Mouse (Mus musculus): ENCODE measurements around the gene Gm11554.
"Not testable (repeated sequence)": the region's sequence is repeated elsewhere in the genome, so short reads cannot be mapped to it uniquely, and the experiment has no call there.

Gene Gm11554

DNA sequence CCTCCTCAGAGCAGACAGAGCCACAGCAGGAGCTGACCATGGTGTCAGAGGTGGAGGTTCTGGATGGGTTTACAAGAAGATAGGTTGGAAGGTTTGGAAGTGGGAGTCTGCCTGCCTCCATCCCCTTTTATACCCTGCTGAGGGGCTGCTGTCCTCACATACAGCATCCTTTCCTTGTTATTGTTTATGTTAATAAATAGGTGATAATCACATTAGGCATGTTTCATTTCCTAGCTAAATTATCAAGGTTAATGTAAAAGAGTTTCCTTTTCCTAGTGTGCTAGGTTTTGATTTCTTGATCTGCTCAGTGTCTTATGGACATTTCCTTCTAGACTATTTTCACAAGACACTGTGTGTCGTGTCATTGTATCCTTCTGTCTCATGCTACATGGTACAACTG lies at the start of gene Gm11554:
Gene Gm11554, minus strand, starts transcription at position 101 of the 400 bp plus-strand sequence.
- not testable (repeated sequence) for DNase-seq (ENCODE audit: low read depth, low spot score)

- DNase-seq (ENCODE audit: low read depth, low spot score) = no peak
These were observed 47.3 kb upstream of the Gm11554 start, which contains the start of gene Krtap4-16 for GRCm38 (mm10) chr11:99851508-99851907. Krtap4-16 (minus strand) TSS chr11:99851608.

- no peak for DNase-seq (ENCODE audit: low read depth, low spot score)
These were observed 42.5 kb upstream of the Gm11554 start for GRCm38 (mm10) chr11:99846746-99847145.

GRCm38 (mm10) chr11:99842185-99842584 lies 37.9 kb upstream of the Gm11554 start:
- no peak for DNase-seq (ENCODE audit: low read depth, low spot score)

DNA sequence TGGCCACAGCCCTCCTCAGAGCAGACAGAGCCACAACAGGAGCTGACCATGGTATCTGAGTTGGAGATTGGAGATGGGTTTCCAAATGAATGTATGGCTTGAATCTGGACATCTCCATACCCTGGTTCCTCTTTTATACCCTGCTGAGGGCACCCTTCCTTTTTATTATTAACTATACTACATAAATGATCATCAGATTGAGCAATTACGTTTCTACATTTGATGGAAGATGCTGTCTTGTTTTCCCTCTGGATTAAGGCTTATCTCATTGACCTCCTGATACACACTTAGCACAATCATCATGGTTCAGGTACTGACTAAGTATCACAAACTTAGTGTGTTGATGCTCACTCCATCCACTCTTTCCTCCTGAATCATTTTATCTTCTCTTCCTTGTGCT lies 33.7 kb upstream of the Gm11554 start, which contains the start of gene 2300003K06Rik:
Gene 2300003K06Rik, minus strand, starts transcription at position 101 of the 400 bp plus-strand sequence.
- no peak for DNase-seq (ENCODE audit: low read depth, low spot score)

GRCm38 (mm10) chr11:99815566-99815965 lies 11.3 kb upstream of the Gm11554 start, which contains the start of gene Gm11564:
Gm11564 (minus strand) TSS chr11:99815666.
- DNase-seq (ENCODE audit: low read depth, low spot score) = not testable (repeated sequence)

DNA sequence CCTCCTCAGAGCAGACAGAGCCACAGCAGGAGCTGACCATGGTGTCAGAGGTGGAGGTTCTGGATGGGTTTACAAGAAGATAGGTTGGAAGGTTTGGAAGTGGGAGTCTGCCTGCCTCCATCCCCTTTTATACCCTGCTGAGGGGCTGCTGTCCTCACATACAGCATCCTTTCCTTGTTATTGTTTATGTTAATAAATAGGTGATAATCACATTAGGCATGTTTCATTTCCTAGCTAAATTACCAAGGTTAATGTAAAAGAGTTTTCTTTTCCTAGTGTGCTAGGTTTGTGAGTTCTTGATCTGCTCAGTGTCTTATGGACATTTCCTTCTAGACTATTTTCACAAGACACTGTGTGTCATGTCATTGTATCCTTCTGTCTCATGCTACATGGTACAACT lies 5.5 kb upstream of the Gm11554 start, which contains the start of gene Krtap4-13:
Gene Krtap4-13, minus strand, starts transcription at position 101 of the 400 bp plus-strand sequence.
- not testable (repeated sequence) for DNase-seq (ENCODE audit: low read depth, low spot score)

GRCm38 (mm10) chr11:99798832-99799231 lies 5.4 kb downstream of the Gm11554 start, which contains the start of gene Gm11569:
Gm11569 (minus strand) TSS chr11:99798932.
- DNase-seq (ENCODE audit: low read depth, low spot score) = not testable (repeated sequence)

- no peak for DNase-seq (ENCODE audit: low read depth, low spot score)
These were observed 10.9 kb downstream of the Gm11554 start, which contains the start of gene Gm11596 for GRCm38 (mm10) chr11:99793367-99793766. Gm11596 (minus strand) TSS chr11:99793467.

DNA sequence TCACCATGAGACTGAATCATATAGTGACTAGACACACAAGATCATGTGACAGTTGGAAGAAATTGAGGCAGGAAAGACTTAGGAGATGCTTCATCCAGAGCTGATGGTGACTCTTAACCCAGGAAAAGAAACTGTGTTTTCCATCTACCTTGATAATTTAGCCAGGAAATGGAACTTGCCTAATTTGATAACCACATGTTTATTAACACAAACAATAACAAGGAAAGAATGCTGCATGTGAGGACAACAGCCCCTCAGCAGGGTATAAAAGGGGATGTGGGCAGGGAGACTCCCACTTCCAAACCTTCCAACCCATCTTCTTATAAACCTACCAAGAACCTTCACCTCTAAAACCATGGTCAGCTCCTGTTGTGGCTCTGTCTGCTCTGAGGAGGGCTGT lies 19.3 kb downstream of the Gm11554 start, which contains the start of gene Krtap4-9:
Gene Krtap4-9, plus strand, starts transcription at position 301 of the 400 bp plus-strand sequence.
- DNase-seq (ENCODE audit: low read depth, low spot score) = not testable (repeated sequence)

DNA sequence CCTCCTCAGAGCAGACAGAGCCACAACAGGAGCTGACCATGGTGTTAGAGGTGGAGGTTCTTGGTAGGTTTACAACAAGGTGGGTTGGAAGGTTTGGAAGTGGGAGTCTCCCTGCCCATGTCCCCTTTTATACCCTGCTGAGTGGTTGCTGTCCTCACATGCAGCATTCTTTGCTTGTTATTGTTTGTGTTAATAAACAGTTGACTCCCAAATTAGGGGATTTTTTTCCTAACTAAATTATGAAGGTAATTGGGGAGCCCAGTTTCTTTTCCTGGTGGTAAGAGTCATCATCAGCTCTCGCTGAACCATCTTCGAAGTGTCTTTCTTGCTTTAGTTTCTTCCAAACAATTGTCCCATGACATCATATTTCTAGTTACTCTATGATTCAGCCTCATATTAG lies 23.6 kb downstream of the Gm11554 start, which contains the start of gene Krtap4-8:
Gene Krtap4-8, minus strand, starts transcription at position 101 of the 400 bp plus-strand sequence.
- no peak for DNase-seq (ENCODE audit: low read depth, low spot score)

GRCm38 (mm10) chr11:99778401-99778800 lies 25.8 kb downstream of the Gm11554 start:
- DNase-seq (ENCODE audit: low read depth, low spot score) = no peak

DNA sequence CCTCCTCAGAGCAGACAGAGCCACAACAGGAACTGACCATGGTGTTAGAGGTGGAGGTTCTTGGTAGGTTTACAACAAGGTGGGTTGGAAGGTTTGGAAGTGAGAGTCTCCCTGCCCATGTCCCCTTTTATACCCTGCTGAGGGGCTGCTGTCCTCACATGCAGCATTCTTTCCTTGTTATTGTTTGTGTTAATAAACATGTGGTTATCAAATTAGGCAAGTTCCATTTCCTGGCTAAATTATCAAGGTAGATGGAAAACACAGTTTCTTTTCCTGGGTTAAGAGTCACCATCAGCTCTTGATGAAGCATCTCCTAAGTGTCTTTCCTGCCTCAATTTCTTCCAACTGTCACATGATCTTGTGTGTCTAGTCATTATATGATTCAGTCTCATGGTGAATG lies 31.4 kb downstream of the Gm11554 start, which contains the start of gene Gm11595:
Gene Gm11595, minus strand, starts transcription at position 101 of the 400 bp plus-strand sequence.
- not testable (repeated sequence) for DNase-seq (ENCODE audit: low read depth, low spot score)

DNA sequence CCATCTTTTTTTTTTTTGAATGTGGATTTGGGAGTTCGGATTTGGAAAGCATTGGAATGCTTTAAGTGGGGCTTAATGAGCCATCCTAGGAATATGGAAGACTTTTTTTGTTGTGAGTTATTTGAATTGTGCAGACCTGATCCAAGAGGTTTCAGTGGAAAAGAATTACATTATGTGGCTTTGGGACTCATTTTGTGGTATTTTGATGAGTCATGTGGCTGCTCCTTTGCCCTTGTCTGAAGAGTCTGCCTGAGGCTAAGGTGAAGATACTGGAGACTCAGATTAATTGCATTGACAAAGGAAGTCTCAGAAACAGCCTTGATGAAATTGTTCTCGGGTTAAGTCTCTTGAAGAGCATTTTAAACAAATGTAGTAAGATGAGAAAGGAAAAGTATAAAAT lies 35.8 kb downstream of the Gm11554 start:
- DNase-seq (ENCODE audit: low read depth, low spot score) = no peak

DNA sequence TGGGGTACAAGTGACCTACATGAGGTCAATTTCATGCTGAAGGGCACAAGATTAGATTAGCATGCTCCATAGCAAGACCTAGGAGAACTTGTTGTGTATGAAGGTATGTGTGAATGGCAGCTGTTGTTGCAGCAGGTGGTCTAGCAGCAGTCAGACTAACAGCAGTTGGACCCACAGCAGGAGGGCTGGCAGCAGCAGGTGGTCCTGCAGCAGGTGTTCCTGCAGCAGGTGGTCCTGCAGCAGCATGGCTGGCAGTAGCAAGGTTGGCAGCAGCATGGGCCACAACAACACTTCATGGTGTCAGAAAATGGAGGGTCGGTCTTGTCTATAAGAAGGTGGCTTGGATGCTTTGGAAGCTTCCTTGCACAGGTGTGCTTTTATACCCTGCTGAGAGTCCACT lies 45.4 kb downstream of the Gm11554 start:
- DNase-seq (ENCODE audit: low read depth, low spot score) = no peak

All from telencephalon, adult 2 months (tissue).